Mouse (Mus musculus): Measurements from ENCODE around the gene Runx2. TPM values are rescaled to one million over a fixed set of nuclear protein-coding genes. Genes with fewer than 3 reads are reported as not detected.
A peak's percentile ranks its signal among the peaks of the same experiment; 100 is the strongest.

The Runx2 gene
- polyA plus RNA-seq, 1 experiment from 2014 or later = 28.9 TPM

DNA sequence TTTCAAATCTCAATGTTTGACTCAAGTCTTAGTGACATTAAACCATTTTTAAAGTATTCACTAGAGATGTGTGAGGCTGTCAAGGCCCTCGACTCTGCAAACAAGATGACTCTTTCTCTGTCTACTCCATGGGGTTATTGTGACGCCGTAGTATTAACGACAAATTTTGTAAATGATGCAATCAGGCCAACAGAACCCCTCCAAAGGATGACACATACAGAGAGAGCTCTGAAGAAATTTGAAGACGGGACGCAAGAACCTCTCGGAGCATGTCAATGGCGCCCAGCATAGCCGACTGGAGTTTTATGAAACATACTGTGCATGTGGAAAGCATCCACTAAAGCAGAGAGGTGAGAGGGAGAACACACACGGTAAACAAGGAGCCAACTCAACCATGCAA is 117.5 kb downstream of the Runx2 start:
- Histone ChIP-seq H3K27me3 (replicated peaks; ENCODE audit: control insufficient read depth, insufficient read depth, low read length) (no peaks in the 10 kb centered on the region), H3K9ac (ENCODE audit: low read depth, low read length) (no peak overlapping the region), H3K4me2 (ENCODE audit: low read depth, low read length) (no peak overlapping the region), H3K4me1 (ENCODE audit: control insufficient read depth, insufficient read depth, low read length) (no peaks in the 10 kb centered on the region), H3K36me3 (ENCODE audit: control insufficient read depth, insufficient read depth, low read length) (no peaks in the 10 kb centered on the region), H3K9me3 (ENCODE audit: control insufficient read depth, low read length) (no peaks in the 10 kb centered on the region), H3K4me3 (ENCODE audit: low read depth, low read length) (no peak overlapping the region), H3K27ac (replicated peaks; ENCODE audit: low read depth, low read length) (no peak overlapping the region)
- WGBS = 89% methylated on average over 10 of the region's 10 CpGs
- no peak for ATAC-seq (ENCODE audit: low read depth)
- DNase-seq (ENCODE audit: low spot score) = no peak

DNA sequence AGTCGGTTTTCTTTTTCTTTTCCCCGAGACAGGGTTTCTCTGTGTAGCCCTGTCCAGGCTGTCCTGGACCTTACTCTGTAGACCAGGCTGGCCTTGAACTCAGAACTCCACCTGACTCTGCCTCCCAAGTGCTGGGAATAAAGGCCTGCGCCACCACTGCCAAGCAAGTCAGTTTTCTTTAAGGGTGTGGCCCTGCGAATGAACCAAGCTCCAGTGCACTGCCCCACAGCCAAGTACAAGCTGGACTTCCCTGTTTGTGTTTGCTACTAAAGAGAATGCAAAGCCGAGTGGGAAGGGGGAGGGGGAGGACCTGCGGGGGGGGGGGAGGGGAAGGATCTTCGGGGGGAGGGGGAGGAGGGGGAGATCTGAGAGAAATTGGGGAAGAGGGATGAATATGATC is 121.0 kb downstream of the Runx2 start:
- DNase-seq (ENCODE audit: low spot score) (no peak), ATAC-seq (ENCODE audit: low read depth) (no peak)
- WGBS = 81% methylated on average over 6 of the region's 7 CpGs
- Histone ChIP-seq H3K9ac (ENCODE audit: low read depth, low read length) (no peak overlapping the region), H3K4me2 (ENCODE audit: low read depth, low read length) (no peak overlapping the region), H3K4me3 (ENCODE audit: low read depth, low read length) (no peak overlapping the region), H3K27me3 (replicated peaks; ENCODE audit: control insufficient read depth, insufficient read depth, low read length) (no peaks in the 10 kb centered on the region), H3K36me3 (ENCODE audit: control insufficient read depth, insufficient read depth, low read length) (no peaks in the 10 kb centered on the region), H3K4me1 (ENCODE audit: control insufficient read depth, insufficient read depth, low read length) (no peaks in the 10 kb centered on the region; the same call in 1 of the 2 replicates), H3K9me3 (ENCODE audit: control insufficient read depth, low read length) (no peaks in the 10 kb centered on the region), H3K27ac (replicated peaks; ENCODE audit: low read depth, low read length) (no peak overlapping the region)

GRCm38 (mm10) chr17:44691517-44691916 is 123.1 kb downstream of the Runx2 start:
- DNase-seq (ENCODE audit: low spot score) (no peak), ATAC-seq (ENCODE audit: low read depth) (no peak)
- H3K9me3 ChIP-seq (ENCODE audit: control insufficient read depth, low read length) = no peaks in the 10 kb centered on the region
- H3K9ac ChIP-seq (ENCODE audit: low read depth, low read length) = no peak overlapping the region
- no peaks in the 10 kb centered on the region for H3K27me3 ChIP-seq (replicated peaks; ENCODE audit: control insufficient read depth, insufficient read depth, low read length)
- 78% methylated on average over 2 of the region's 2 CpGs for WGBS
- no peak overlapping the region for H3K27ac ChIP-seq (replicated peaks; ENCODE audit: low read depth, low read length)
- no peaks in the 10 kb centered on the region; the same call in 1 of the 2 replicates for H3K4me1 ChIP-seq (ENCODE audit: control insufficient read depth, insufficient read depth, low read length)
- H3K36me3 ChIP-seq (ENCODE audit: control insufficient read depth, insufficient read depth, low read length) = no peaks in the 10 kb centered on the region
- no peak overlapping the region for H3K4me2 ChIP-seq (ENCODE audit: low read depth, low read length)
- no peak overlapping the region for H3K4me3 ChIP-seq (ENCODE audit: low read depth, low read length)

- H3K9ac ChIP-seq (ENCODE audit: low read depth, low read length) = no peak overlapping the region
- no peak overlapping the region for H3K27ac ChIP-seq (replicated peaks; ENCODE audit: low read depth, low read length)
- ATAC-seq (ENCODE audit: low read depth) (no peak), DNase-seq (ENCODE audit: low spot score) (no peak)
- H3K36me3 ChIP-seq (ENCODE audit: control insufficient read depth, insufficient read depth, low read length) = no peaks in the 10 kb centered on the region
- H3K27me3 ChIP-seq (replicated peaks; ENCODE audit: control insufficient read depth, insufficient read depth, low read length) = no peaks in the 10 kb centered on the region
- H3K4me3 ChIP-seq (ENCODE audit: low read depth, low read length) = no peak overlapping the region
- H3K4me2 ChIP-seq (ENCODE audit: low read depth, low read length) = no peak overlapping the region
- H3K4me1 ChIP-seq (ENCODE audit: control insufficient read depth, insufficient read depth, low read length) = peaks cover under 1% of the 10 kb centered on the region; the same call in 1 of the 2 replicates
- H3K9me3 ChIP-seq (ENCODE audit: control insufficient read depth, low read length) = no peaks in the 10 kb centered on the region
- WGBS = 87% methylated on average over 5 of the region's 5 CpGs
Observed at GRCm38 (mm10) chr17:44690410-44691035, 124.1 kb downstream of the Runx2 start.

DNA sequence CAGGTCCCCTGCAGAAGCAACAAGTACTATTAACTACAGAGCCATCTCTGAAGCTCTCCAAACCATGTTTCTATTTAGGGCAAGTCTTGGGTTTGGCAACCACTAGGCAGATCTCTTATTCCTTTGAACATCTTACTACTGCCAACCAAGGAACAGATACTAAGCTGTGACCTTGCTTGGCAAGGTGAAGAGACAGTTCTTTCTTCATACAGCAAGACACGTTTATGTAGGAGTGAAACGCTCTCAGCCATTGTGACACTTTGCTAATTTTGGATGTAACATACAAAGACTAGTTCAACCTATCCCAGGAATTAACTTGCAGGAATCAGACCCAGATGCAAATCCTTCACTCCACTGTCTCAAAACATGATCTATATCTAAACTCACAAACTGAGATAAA is 126.3 kb downstream of the Runx2 start:
- peaks cover 12% of the 10 kb centered on the region for H3K4me1 ChIP-seq (ENCODE audit: control insufficient read depth, insufficient read depth, low read length)
- WGBS = 73% methylated on average over 2 of the region's 2 CpGs

GRCm38 (mm10) chr17:44685514-44685913 is 129.1 kb downstream of the Runx2 start:
- Histone ChIP-seq H3K27ac (replicated peaks; ENCODE audit: low read depth, low read length) (peak overlapping the region; percentile 45), H3K9me3 (ENCODE audit: control insufficient read depth, low read length) (no peaks in the 10 kb centered on the region), H3K4me3 (ENCODE audit: low read depth, low read length) (no peak overlapping the region), H3K4me2 (ENCODE audit: low read depth, low read length) (no peak overlapping the region), H3K9ac (ENCODE audit: low read depth, low read length) (no peak overlapping the region), H3K27me3 (replicated peaks; ENCODE audit: control insufficient read depth, insufficient read depth, low read length) (no peaks in the 10 kb centered on the region), H3K4me1 (ENCODE audit: control insufficient read depth, insufficient read depth, low read length) (peaks cover 20% of the 10 kb centered on the region), H3K36me3 (ENCODE audit: control insufficient read depth, insufficient read depth, low read length) (no peaks in the 10 kb centered on the region)
- WGBS = 43% methylated on average over 7 of the region's 7 CpGs
- ATAC-seq (ENCODE audit: low read depth) = no peak
- no peak for DNase-seq (ENCODE audit: low spot score)

More for the DNA sequence above, 126.3 kb downstream of the Runx2 start:
- Histone ChIP-seq H3K9ac (ENCODE audit: low read depth, low read length) (no peak overlapping the region), H3K36me3 (ENCODE audit: control insufficient read depth, insufficient read depth, low read length) (no peaks in the 10 kb centered on the region), H3K27ac (replicated peaks; ENCODE audit: low read depth, low read length) (no peak overlapping the region), H3K4me2 (ENCODE audit: low read depth, low read length) (no peak overlapping the region), H3K4me3 (ENCODE audit: low read depth, low read length) (no peak overlapping the region), H3K9me3 (ENCODE audit: control insufficient read depth, low read length) (no peaks in the 10 kb centered on the region), H3K27me3 (replicated peaks; ENCODE audit: control insufficient read depth, insufficient read depth, low read length) (no peaks in the 10 kb centered on the region)
- ATAC-seq (ENCODE audit: low read depth) = no peak
- no peak for DNase-seq (ENCODE audit: low spot score)

DNA sequence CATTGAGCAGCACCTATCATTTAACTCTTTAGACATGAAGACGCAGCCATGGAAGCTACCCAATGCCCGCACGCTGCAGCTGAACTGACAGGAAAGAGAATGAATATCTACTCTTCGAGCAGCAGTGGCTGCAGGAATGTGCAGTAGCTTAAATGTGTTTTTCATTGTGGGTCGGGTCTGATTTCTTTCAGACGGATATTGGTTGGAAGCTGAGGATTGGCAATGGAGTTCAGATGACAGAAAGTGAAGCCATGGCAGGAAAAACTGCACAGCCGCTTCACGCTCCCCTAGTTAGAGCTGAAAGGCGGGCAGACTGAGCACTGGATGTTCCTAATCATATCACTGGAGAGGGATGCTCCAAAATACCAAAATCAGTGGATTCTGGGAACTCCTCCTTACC is 131.6 kb downstream of the Runx2 start:
- DNase-seq (ENCODE audit: low spot score) = peak; percentile 77
- peaks cover 21% of the 10 kb centered on the region for H3K4me1 ChIP-seq (ENCODE audit: control insufficient read depth, insufficient read depth, low read length)

DNA sequence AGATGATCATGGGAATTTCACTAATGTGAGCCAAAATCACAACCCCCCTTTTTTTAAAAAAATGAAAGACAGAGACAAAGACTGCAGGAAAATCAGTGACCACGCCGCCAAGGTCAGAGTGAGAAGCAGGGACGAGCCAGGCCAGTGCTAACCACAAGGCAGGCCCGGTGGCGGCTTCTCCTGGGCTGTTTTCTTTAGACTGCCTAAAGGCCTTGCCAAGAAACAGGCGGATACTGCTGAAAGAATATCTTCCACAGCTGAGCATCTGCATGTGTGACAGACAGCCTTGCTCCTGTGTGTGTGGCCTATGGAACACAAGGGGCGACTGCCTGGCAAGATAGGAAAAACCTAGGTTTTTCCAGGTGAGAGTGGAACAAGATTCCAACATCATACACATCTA is 136.8 kb downstream of the Runx2 start:
- DNase-seq (ENCODE audit: low spot score) = peak; percentile 78
- no peak overlapping the region; the same call in 1 of the 2 replicates for H3K27ac ChIP-seq (replicated peaks; ENCODE audit: low read depth, low read length)
- peak overlapping the region; percentile 35; the same call in 1 of the 2 replicates for H3K9ac ChIP-seq (ENCODE audit: low read depth, low read length)
- peaks cover 9% of the 10 kb centered on the region for H3K9me3 ChIP-seq (ENCODE audit: control insufficient read depth, low read length)
- 48% methylated on average over 7 of the region's 7 CpGs for WGBS
- peaks cover 13% of the 10 kb centered on the region; the same call in 1 of the 2 replicates for H3K4me1 ChIP-seq (ENCODE audit: control insufficient read depth, insufficient read depth, low read length)
- no peak for ATAC-seq (ENCODE audit: low read depth)
- H3K4me3 ChIP-seq (ENCODE audit: low read depth, low read length) = no peak overlapping the region
- H3K27me3 ChIP-seq (replicated peaks; ENCODE audit: control insufficient read depth, insufficient read depth, low read length) = no peaks in the 10 kb centered on the region
- H3K4me2 ChIP-seq (ENCODE audit: low read depth, low read length) = 0 out of 2 replicates have a peak overlapping the region, but pooled peaks have one; percentile 11
- H3K36me3 ChIP-seq (ENCODE audit: control insufficient read depth, insufficient read depth, low read length) = peaks cover 7% of the 10 kb centered on the region; the same call in 1 of the 2 replicates

More for the DNA sequence above, 131.6 kb downstream of the Runx2 start:
- Histone ChIP-seq H3K9me3 (ENCODE audit: control insufficient read depth, low read length) (peaks cover 9% of the 10 kb centered on the region), H3K27ac (replicated peaks; ENCODE audit: low read depth, low read length) (peak overlapping the region; percentile 61; the same call in 1 of the 2 replicates), H3K4me2 (ENCODE audit: low read depth, low read length) (peak overlapping the region; percentile 10; the same call in 1 of the 2 replicates), H3K4me3 (ENCODE audit: low read depth, low read length) (no peak overlapping the region), H3K27me3 (replicated peaks; ENCODE audit: control insufficient read depth, insufficient read depth, low read length) (no peaks in the 10 kb centered on the region), H3K36me3 (ENCODE audit: control insufficient read depth, insufficient read depth, low read length) (peaks cover 7% of the 10 kb centered on the region; the same call in 1 of the 2 replicates), H3K9ac (ENCODE audit: low read depth, low read length) (no peak overlapping the region)
- peak; percentile 44; the same call in 1 of the 2 replicates for ATAC-seq (ENCODE audit: low read depth)
- 41% methylated on average over 9 of the region's 9 CpGs for WGBS

DNA sequence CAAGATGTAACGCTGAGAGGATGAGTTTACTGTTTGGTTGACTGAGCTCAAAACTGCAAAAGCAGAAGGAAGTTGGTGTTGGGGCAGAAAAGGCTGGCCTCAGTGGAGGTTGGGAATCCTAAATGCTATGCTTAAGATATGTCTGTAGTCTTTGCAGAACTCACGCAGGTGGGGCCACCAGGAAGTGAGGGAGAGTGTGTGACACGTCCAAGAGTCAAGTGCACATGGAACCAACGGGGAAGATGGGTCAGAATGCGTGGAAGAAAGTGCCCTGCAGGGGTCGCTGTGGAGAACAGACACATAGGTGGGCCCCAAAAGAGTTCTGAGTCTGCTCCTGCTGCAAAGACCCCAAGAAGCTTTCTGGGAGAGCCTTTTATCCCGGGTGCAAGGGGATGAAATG is 141.8 kb downstream of the Runx2 start:
- DNase-seq (ENCODE audit: low spot score) (no peak), ATAC-seq (ENCODE audit: low read depth) (no peak)
- no peak overlapping the region for H3K27ac ChIP-seq (replicated peaks; ENCODE audit: low read depth, low read length)
- WGBS = 71% methylated on average over 7 of the region's 7 CpGs
- no peaks in the 10 kb centered on the region for H3K27me3 ChIP-seq (replicated peaks; ENCODE audit: control insufficient read depth, insufficient read depth, low read length)
- H3K36me3 ChIP-seq (ENCODE audit: control insufficient read depth, insufficient read depth, low read length) = no peaks in the 10 kb centered on the region
- peaks cover 24% of the 10 kb centered on the region for H3K4me1 ChIP-seq (ENCODE audit: control insufficient read depth, insufficient read depth, low read length)
- H3K4me2 ChIP-seq (ENCODE audit: low read depth, low read length) = no peak overlapping the region
- no peak overlapping the region for H3K4me3 ChIP-seq (ENCODE audit: low read depth, low read length)
- no peak overlapping the region for H3K9ac ChIP-seq (ENCODE audit: low read depth, low read length)
- no peaks in the 10 kb centered on the region for H3K9me3 ChIP-seq (ENCODE audit: control insufficient read depth, low read length)

Measured in embryonic facial prominence, embryonic 14.5 days (tissue).